Mouse (Mus musculus) hindbrain, embryonic 12.5 days (tissue): ENCODE data around the gene Tom1. TPM values are rescaled to one million over a fixed set of nuclear protein-coding genes. Genes with fewer than 3 reads are reported as not detected.

Source experiments
- ATAC-seq: fragments of 200-750 bp; cut with Nextera tagmentation; 2 replicates; pipeline ENCODE4 v1.8.0; 2017; ENCODE audit warnings: moderate TSS enrichment; ENCODE audit not compliant: low FRiP score
- H3K27ac ChIP-seq: fragments of 300-500 bp; sonication (generic); 2 replicates; pipeline ENCODE4 v1.5.1; 2016; ENCODE audit warnings: mild to moderate bottlenecking
- H3K27me3 ChIP-seq: fragments of 300-500 bp; sonication (generic); 2 replicates; pipeline ENCODE4 v1.6.1; 2016; ENCODE audit warnings: mild to moderate bottlenecking
- H3K36me3 ChIP-seq: fragments of 300-500 bp; sonication (generic); 2 replicates; pipeline ENCODE4 v1.6.1; 2016; ENCODE audit warnings: mild to moderate bottlenecking
- H3K4me1 ChIP-seq: fragments of 300-500 bp; sonication (generic); 2 replicates; pipeline ENCODE4 v1.6.1; 2016
- H3K4me2 ChIP-seq: fragments of 300-500 bp; sonication (generic); replicated peaks from 2 replicates; pipeline ENCODE4 v1.6.1; 2016; ENCODE audit warnings: mild to moderate bottlenecking
- H3K4me3 ChIP-seq: fragments of 300-500 bp; sonication (generic); 2 replicates; pipeline ENCODE4 v1.5.1; 2016; ENCODE audit warnings: mild to moderate bottlenecking
- H3K9ac ChIP-seq: fragments of 300-500 bp; sonication (generic); 2 replicates; pipeline ENCODE4 v1.6.1; 2016; ENCODE audit warnings: mild to moderate bottlenecking, moderate library complexity
- H3K9me3 ChIP-seq: fragments of 300-500 bp; sonication (generic); replicated peaks from 2 replicates; pipeline ENCODE4 v1.6.1; 2016; ENCODE audit warnings: mild to moderate bottlenecking
- WGBS: fragments of 180-500 bp; shearing (Covaris S2); methylation state at CpG from one replicate; pipeline ENCODE4 v1.1.7; 2016; 5-methylcytosine and 5-hydroxymethylcytosine counted together
- polyA plus RNA-seq: library from polyadenylated mRNA; unstranded; fragments of >200 nt; fragmentation: Nextera tagmentation; extraction: Ambion mirVana; gene quantifications from 2 replicates; pipeline ENCODE4 v1.2.1, GENCODE M21; 2016

Gene Tom1
- 28.1 and 28.8 TPM in 2 replicates for polyA plus RNA-seq

- Histone ChIP-seq H3K36me3 (peaks cover 17% of the 10 kb centered on the region), H3K9ac (peak within 1 kb of the TSS; percentile 59), H3K4me3 (peak within 1 kb of the TSS; percentile 58), H3K4me2 (peak within 1 kb of the TSS; percentile 75), H3K27ac (peak within 1 kb of the TSS; percentile 80), H3K27me3 (no peaks in the 10 kb centered on the region), H3K9me3 (no peaks in the 10 kb centered on the region), H3K4me1 (peaks cover 7% of the 10 kb centered on the region)
- WGBS: under 1% methylated on average over 57 of the region's 62 CpGs
- peak; percentile 99 for ATAC-seq
Observed at GRCm38 (mm10) chr8:75033511-75034243, at the start of gene Tom1. Gene Tom1, plus strand, starts transcription at chr8:75033705.

DNA sequence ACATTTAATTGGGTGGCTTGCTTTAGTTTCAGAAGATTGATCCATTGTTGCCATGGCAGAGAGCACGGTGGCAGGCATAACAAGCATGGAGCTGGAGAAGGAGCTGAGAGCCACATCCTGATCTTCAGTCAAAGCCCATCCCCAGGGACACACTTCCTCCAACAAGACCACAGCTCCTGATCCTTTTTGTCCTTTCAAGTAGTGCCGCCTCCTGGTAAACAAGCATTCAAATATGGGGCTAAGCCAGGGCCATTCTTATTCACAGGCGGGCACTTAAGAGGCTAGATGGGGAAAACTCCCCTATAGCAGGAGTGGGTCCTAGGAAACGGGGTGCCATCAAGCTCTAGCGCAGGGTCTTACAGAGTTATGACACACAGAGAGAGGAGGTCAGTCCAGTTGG is 46.1 kb upstream of the Tom1 start:
- Histone ChIP-seq H3K27me3 (0 out of 2 replicates have a peak, but pooled peaks cover 3% of the 10 kb centered on the region), H3K36me3 (no peaks in the 10 kb centered on the region), H3K4me3 (no peak overlapping the region), H3K4me2 (no peak overlapping the region), H3K27ac (no peak overlapping the region), H3K9me3 (no peaks in the 10 kb centered on the region), H3K4me1 (no peaks in the 10 kb centered on the region), H3K9ac (no peak overlapping the region)
- 86% methylated on average over 5 of the region's 5 CpGs for WGBS
- no peak for ATAC-seq

GRCm38 (mm10) chr8:74990021-74990420 is 43.5 kb upstream of the Tom1 start:
- Histone ChIP-seq H3K27me3 (0 out of 2 replicates have a peak, but pooled peaks cover 3% of the 10 kb centered on the region), H3K27ac (no peak overlapping the region), H3K36me3 (no peaks in the 10 kb centered on the region), H3K4me1 (peaks cover 6% of the 10 kb centered on the region), H3K4me2 (no peak overlapping the region), H3K4me3 (no peak overlapping the region), H3K9ac (no peak overlapping the region), H3K9me3 (no peaks in the 10 kb centered on the region)
- 23% methylated on average over 15 of the region's 15 CpGs for WGBS
- ATAC-seq: no peak

GRCm38 (mm10) chr8:74993081-74993474 is 40.4 kb upstream of the Tom1 start, which contains the start of gene Hmgxb4:
Gene Hmgxb4, plus strand, starts transcription at chr8:74993356.
- Histone ChIP-seq H3K4me2 (peak within 1 kb of the TSS; percentile 63), H3K27ac (peak within 1 kb of the TSS; percentile 95), H3K4me3 (peak within 1 kb of the TSS; percentile 77), H3K4me1 (peaks cover 6% of the 10 kb centered on the region), H3K27me3 (0 out of 2 replicates have a peak, but pooled peaks cover 3% of the 10 kb centered on the region), H3K36me3 (no peaks in the 10 kb centered on the region), H3K9ac (peak within 1 kb of the TSS; percentile 99), H3K9me3 (no peaks in the 10 kb centered on the region)
- WGBS: 17% methylated on average over 8 of the region's 8 CpGs
- ATAC-seq: peak; percentile 17; the same call in 1 of the 2 replicates

DNA sequence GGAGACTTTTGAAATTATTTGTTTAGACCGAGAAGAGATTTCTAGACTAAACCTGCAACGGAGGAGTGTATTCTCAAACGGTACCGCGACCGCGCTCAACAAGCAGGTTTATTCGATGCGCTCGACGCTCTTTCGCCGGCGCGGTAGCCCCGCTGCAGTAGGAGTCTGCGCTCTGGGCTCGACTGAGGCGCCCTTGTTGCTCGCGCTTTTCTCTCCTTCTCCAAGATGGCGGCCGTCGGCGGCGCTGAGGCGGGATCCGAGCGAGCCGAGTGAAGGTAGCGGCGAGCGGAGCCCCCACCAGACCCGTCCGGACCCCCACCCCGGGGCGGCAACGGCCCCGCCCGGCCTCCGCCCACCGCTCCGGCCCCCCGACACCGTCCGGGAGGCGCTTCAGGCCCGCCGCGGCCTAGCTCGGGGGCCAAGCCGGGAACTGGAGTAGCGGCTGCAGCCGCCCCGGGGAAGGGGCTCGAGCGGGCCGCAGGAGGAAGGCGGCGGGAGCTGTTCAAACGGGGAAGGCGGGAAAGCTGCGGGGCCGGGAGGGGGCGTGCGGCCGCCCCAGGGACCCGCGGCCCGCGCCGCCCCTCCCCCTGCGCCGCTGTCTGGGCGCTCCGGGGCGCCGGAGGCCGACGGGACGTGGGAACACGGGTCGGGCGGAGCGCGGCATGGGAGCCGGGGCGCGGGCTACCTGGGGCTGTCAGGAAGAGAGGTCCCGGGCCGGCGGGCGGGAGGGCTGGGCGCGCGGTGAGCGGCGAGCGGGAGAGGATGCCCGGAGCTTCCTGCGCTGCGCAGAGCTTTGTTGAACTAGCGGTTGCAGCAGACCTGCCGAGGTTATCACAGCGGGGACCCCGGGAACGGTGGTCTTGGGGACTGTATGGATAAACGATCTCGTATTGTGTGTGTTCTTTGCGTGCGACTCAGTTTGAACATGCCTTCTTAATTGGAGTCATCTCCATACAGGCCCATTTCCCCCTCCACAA is 39.7 kb upstream of the Tom1 start:
- H3K27ac ChIP-seq: peak overlapping the region; percentile 95
- H3K4me2 ChIP-seq: peak overlapping the region; percentile 63
- H3K9ac ChIP-seq: peak overlapping the region; percentile 99
- 0 out of 2 replicates have a peak, but pooled peaks cover 3% of the 10 kb centered on the region for H3K27me3 ChIP-seq
- peak overlapping the region; percentile 77 for H3K4me3 ChIP-seq
- H3K36me3 ChIP-seq: peaks cover 3% of the 10 kb centered on the region; the same call in 1 of the 2 replicates
- ATAC-seq: peak; percentile 94
- H3K9me3 ChIP-seq: no peaks in the 10 kb centered on the region
- H3K4me1 ChIP-seq: peaks cover 6% of the 10 kb centered on the region
- WGBS: under 1% methylated on average over 87 of the region's 111 CpGs

DNA sequence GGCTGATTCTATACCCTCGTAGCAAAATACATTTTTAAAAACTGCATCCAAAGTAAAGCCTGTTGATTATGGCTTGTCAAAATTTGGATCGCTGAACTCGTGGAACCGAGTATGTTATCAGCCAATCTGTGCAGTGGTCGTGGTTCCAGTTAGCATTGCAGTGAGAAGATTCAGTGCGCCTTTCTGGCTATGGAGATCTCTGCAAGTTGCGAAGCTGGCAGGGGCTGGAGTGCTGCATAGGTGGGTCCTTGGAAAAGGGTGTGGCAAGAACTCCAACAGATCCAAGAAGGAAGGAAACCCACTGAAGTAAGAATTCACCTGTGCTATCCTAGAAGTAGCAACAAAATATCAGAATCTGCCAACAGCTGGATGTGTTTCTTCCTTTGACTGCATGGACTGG is 39.0 kb upstream of the Tom1 start:
- Histone ChIP-seq H3K27ac (peak overlapping the region; percentile 95), H3K36me3 (peaks cover 10% of the 10 kb centered on the region), H3K4me1 (peaks cover 6% of the 10 kb centered on the region), H3K4me2 (peak overlapping the region; percentile 63), H3K27me3 (no peaks in the 10 kb centered on the region), H3K9ac (peak overlapping the region; percentile 99), H3K9me3 (no peaks in the 10 kb centered on the region), H3K4me3 (peak overlapping the region; percentile 77)
- 8% methylated on average over 7 of the region's 7 CpGs for WGBS
- 0 out of 2 replicates have a peak, but pooled peaks have one; percentile 14 for ATAC-seq

- H3K4me1 ChIP-seq: no peaks in the 10 kb centered on the region
- no peak overlapping the region for H3K4me3 ChIP-seq
- no peaks in the 10 kb centered on the region for H3K27me3 ChIP-seq
- H3K36me3 ChIP-seq: peaks cover 48% of the 10 kb centered on the region
- no peak overlapping the region for H3K27ac ChIP-seq
- H3K9me3 ChIP-seq: no peaks in the 10 kb centered on the region
- no peak overlapping the region for H3K4me2 ChIP-seq
- no peak overlapping the region for H3K9ac ChIP-seq
- no peak for ATAC-seq
- 95% methylated on average over 3 of the region's 3 CpGs for WGBS
Observed at GRCm38 (mm10) chr8:75000431-75000830, 33.1 kb upstream of the Tom1 start.

- H3K4me3 ChIP-seq: no peak overlapping the region
- 95% methylated on average over 2 of the region's 2 CpGs for WGBS
- ATAC-seq: no peak
- no peak overlapping the region for H3K4me2 ChIP-seq
- no peak overlapping the region for H3K9ac ChIP-seq
- no peaks in the 10 kb centered on the region for H3K9me3 ChIP-seq
- H3K27me3 ChIP-seq: no peaks in the 10 kb centered on the region
- peaks cover 52% of the 10 kb centered on the region for H3K36me3 ChIP-seq
- H3K4me1 ChIP-seq: no peaks in the 10 kb centered on the region
- H3K27ac ChIP-seq: no peak overlapping the region
Observed at GRCm38 (mm10) chr8:75008826-75009225, 24.7 kb upstream of the Tom1 start.

DNA sequence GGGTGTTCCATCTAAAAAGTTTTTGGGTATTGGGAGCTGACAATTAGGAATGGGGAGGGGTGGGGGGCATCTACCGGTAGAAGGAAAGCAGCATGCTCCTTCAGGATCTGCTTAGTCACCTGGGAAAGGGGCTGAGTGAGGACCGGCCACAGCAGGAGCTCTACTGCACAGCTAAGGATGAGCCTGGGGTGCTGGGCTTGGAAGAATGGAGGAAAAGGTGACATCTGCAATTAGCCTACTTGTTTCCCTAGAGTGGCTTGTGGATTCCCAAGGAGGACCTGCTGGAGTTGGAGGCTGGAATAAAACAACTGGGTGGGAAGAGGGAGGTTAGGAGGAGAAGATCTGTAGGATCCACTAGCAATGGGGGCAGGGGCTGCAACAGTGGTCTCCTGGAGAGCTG is 19.9 kb upstream of the Tom1 start:
- 50% methylated on average over 2 of the region's 2 CpGs for WGBS
- H3K36me3 ChIP-seq: peaks cover 13% of the 10 kb centered on the region
- ATAC-seq: no peak

GRCm38 (mm10) chr8:75013964-75014363 is 19.5 kb upstream of the Tom1 start:
- 78% methylated on average over 3 of the region's 3 CpGs for WGBS

More for the DNA sequence above, 19.9 kb upstream of the Tom1 start:
- no peaks in the 10 kb centered on the region for H3K4me1 ChIP-seq
- no peak overlapping the region for H3K27ac ChIP-seq
- no peak overlapping the region for H3K4me3 ChIP-seq
- H3K27me3 ChIP-seq: no peaks in the 10 kb centered on the region
- H3K9ac ChIP-seq: no peak overlapping the region
- H3K4me2 ChIP-seq: no peak overlapping the region
- no peaks in the 10 kb centered on the region for H3K9me3 ChIP-seq

DNA sequence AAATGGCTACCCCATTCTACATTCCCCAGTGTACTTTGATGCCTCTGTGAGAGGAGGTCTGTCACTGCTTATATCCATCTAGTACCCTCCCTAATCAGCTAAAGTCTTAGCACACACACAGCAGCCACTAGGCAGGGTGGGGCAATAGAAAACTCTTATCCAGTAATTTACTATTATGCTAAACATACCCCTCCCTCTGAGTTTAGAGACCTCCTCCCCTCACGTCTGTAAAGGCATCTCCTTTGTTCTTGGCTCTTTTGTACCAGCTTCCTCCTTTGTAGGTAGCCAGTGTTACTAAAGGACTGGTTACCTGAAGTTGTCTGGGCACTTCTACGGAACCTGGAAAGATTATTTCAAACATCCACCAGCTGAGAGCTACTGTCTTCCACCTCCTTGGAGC is 17.5 kb upstream of the Tom1 start:
- H3K9ac ChIP-seq: no peak overlapping the region
- no peaks in the 10 kb centered on the region for H3K4me1 ChIP-seq
- H3K4me2 ChIP-seq: no peak overlapping the region
- WGBS: 48% methylated on average over 2 of the region's 2 CpGs
- ATAC-seq: no peak
- H3K27me3 ChIP-seq: no peaks in the 10 kb centered on the region
- no peak overlapping the region for H3K4me3 ChIP-seq
- no peaks in the 10 kb centered on the region for H3K9me3 ChIP-seq
- peaks cover 6% of the 10 kb centered on the region; the same call in 1 of the 2 replicates for H3K36me3 ChIP-seq
- H3K27ac ChIP-seq: no peak overlapping the region

More at GRCm38 (mm10) chr8:75013964-75014363, 19.5 kb upstream of the Tom1 start:
- Histone ChIP-seq H3K27me3 (no peaks in the 10 kb centered on the region), H3K4me2 (no peak overlapping the region), H3K4me3 (no peak overlapping the region), H3K9ac (no peak overlapping the region), H3K36me3 (peaks cover 9% of the 10 kb centered on the region), H3K9me3 (no peaks in the 10 kb centered on the region), H3K27ac (no peak overlapping the region), H3K4me1 (no peaks in the 10 kb centered on the region)
- ATAC-seq: no peak

- Histone ChIP-seq H3K27me3 (no peaks in the 10 kb centered on the region), H3K4me2 (no peak overlapping the region), H3K9me3 (no peaks in the 10 kb centered on the region), H3K9ac (no peak overlapping the region), H3K36me3 (peaks cover 9% of the 10 kb centered on the region), H3K4me1 (no peaks in the 10 kb centered on the region), H3K4me3 (no peak overlapping the region), H3K27ac (no peak overlapping the region)
- no peak for ATAC-seq
- WGBS: 95% methylated on average over 1 of the region's 1 CpGs
Observed at GRCm38 (mm10) chr8:75016422-75016821, 17.1 kb upstream of the Tom1 start.
